Mouse (Mus musculus): ENCODE results near the gene Atf2. TPM values are rescaled to one million over a fixed set of nuclear protein-coding genes. Genes with fewer than 3 reads are reported as not detected.
"Not testable (repeated sequence)": the region's sequence is repeated elsewhere in the genome, so short reads cannot be mapped to it uniquely, and the experiment has no call there.

The Atf2 gene
- polyA plus RNA-seq, 1 experiment from 2014 or later, result 68.9 TPM

DNA sequence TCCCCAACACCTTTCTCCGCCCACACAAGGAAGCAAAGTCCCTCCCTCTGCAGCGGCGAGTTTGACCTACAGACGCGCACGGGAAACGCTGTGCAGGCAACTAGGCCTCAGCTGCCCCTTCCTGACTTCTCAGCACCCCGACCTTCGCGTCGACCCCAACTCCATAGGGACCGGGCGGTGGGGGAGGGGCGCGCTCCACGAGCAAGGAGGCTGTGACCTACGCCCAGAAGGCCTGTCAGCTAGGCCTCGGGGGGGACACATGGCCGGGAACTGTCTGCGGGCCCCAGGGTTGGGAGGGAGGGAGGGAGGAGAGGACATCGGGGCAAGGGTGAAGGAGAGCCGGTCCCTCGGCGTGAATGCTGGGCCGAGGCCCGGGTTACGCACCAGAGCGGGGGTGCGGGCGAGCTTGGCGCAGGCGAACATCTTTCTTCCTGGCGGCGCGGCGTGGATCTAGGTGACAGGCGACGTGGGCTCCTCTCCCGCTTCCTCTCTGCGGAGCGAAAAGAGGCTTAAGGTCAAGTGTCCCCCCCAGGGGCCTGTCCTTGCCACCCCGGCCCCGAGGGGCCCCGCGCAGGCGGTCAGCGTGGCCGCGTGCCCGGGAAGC is 18.2 kb upstream of the Atf2 start:
- peak overlapping the region; percentile 100 for H3K4me3 ChIP-seq
- H3K4me1 ChIP-seq, result peaks cover 11% of the 10 kb centered on the region; the same call in 1 of the 2 replicates
- H3K27me3 ChIP-seq, result no peaks in the 10 kb centered on the region
- under 1% methylated on average over 47 of the region's 50 CpGs for WGBS
- peak overlapping the region; percentile 67 for H3K4me2 ChIP-seq
- peaks cover 35% of the 10 kb centered on the region for H3K36me3 ChIP-seq
- peak overlapping the region; percentile 92 for H3K27ac ChIP-seq
- H3K9me3 ChIP-seq, result no peaks in the 10 kb centered on the region
- peak overlapping the region; percentile 100 for H3K9ac ChIP-seq
- ATAC-seq (ENCODE audit: borderline replicate concordance, extremely low read depth, low FRiP score, low TSS enrichment), result peak; percentile 49

DNA sequence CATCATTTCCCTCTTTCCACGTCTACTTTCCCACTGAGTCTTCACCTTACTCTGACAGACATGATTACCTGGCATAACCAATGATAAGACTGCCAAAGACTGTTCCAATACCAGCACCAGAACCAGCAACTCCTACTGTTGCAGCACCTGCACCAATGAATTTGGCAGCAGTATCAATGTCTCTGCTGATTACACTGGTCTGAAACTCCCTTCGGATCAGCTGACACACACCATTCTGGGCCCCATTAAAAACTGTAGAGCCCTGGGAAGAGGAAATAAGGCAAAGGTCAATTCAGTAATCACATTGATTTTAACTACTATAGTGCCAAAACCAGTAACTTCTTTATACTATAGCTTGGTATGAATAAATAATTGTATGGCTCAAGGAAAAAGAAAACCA is 16.7 kb upstream of the Atf2 start:
- WGBS, result 83% methylated on average over 2 of the region's 2 CpGs
- H3K4me1 ChIP-seq, result peaks cover 11% of the 10 kb centered on the region; the same call in 1 of the 2 replicates
- no peak overlapping the region for H3K4me2 ChIP-seq
- no peak overlapping the region for H3K4me3 ChIP-seq
- no peak overlapping the region for H3K9ac ChIP-seq
- ATAC-seq (ENCODE audit: borderline replicate concordance, extremely low read depth, low FRiP score, low TSS enrichment), result no peak
- peaks cover 35% of the 10 kb centered on the region for H3K36me3 ChIP-seq
- H3K27me3 ChIP-seq, result no peaks in the 10 kb centered on the region
- H3K27ac ChIP-seq, result no peak overlapping the region
- H3K9me3 ChIP-seq, result no peaks in the 10 kb centered on the region

DNA sequence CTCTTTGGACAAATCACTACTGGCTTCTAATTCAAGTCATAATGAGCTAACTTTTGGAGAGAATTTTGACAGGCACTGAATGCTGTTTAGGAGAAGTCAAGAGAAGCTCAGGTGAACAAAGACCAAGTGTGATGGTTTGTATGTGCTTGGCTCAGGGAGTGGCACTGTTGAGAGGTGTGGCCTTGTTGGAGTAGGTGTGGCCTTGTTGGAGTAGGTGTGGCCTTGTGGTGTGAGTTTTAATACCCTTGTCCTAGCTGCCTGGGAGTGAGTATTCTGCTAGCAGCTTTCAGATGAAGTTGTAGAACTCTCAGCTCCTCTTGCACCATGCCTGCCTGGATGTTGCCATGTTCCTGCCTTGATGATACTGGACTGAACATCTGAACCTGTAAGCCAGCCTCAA is 12.2 kb upstream of the Atf2 start:
- not testable (repeated sequence) for H3K4me1 ChIP-seq; H3K27ac ChIP-seq; H3K4me2 ChIP-seq; H3K9ac ChIP-seq; ATAC-seq (ENCODE audit: borderline replicate concordance, extremely low read depth, low FRiP score, low TSS enrichment); H3K9me3 ChIP-seq; H3K27me3 ChIP-seq; H3K4me3 ChIP-seq
- H3K36me3 ChIP-seq, result peaks cover 32% of the 10 kb centered on the region

DNA sequence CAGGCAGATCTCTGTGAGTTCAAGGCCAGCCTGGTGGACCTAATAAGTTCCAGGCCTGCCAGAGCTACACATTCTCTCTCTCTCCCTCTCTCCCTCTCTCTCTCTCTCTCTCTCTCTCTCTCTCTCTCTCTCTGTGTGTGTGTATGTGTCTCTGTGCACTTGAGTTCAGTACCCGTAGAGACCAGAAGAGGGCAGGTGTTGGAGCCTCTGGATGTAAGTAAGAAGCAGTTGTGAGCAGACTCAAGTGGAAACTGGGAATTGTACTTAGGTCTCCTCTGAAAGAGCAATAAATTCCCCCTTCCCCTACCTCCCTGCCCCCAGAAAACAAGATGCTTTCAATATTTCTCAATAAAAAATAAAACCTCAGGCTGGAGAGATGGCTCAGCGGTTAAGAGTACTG is 11.1 kb upstream of the Atf2 start:
- Histone ChIP-seq H3K9ac (no peak overlapping the region), H3K4me1 (no peaks in the 10 kb centered on the region), H3K9me3 (no peaks in the 10 kb centered on the region), H3K36me3 (peaks cover 24% of the 10 kb centered on the region), H3K27ac (no peak overlapping the region), H3K4me2 (no peak overlapping the region), H3K27me3 (no peaks in the 10 kb centered on the region), H3K4me3 (no peak overlapping the region)
- no peak for ATAC-seq (ENCODE audit: borderline replicate concordance, extremely low read depth, low FRiP score, low TSS enrichment)
- 90% methylated on average over 2 of the region's 2 CpGs for WGBS

DNA sequence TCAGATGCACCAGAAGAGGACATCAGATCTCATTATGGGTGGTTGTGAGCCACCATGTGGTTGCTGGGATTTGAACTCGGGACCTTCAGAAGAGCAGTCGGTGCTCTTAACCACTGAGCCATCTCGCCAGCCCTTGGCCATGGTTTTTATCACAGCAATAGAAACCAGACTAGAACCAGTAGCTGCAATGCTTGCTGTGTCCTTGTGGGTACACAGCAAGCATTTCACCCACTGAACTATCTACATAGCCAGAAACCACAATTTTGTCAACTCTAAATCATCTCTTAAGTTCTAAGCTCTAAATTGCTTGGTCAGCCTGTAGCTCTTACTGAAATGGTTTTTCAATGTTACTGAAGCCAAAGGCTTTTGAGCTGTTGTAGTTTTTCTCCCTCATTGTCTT is 9.9 kb upstream of the Atf2 start:
- not testable (repeated sequence) for H3K4me2 ChIP-seq; H3K9me3 ChIP-seq; H3K4me3 ChIP-seq; ATAC-seq (ENCODE audit: borderline replicate concordance, extremely low read depth, low FRiP score, low TSS enrichment); H3K27ac ChIP-seq; H3K27me3 ChIP-seq; H3K9ac ChIP-seq; H3K4me1 ChIP-seq
- peaks cover 12% of the 10 kb centered on the region for H3K36me3 ChIP-seq
- 96% methylated on average over 3 of the region's 3 CpGs for WGBS

DNA sequence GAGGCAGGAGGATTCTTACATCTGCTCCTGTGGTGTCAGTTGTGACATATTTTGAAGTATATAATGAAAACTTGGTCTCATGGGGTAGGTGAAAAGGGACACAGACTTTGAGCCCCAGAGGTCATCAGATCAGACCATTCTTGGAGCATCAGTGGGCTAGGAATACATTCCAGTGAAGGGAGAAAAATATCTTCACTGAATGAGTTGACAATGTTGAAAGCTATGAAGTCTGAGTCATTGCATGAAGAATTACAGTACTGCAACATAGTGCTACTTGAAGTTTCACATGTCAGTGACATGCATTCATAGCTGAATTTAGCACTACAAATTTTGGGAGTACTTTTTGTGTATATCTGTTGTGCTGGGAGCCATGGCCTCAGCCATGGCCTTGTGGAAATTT is 8.7 kb upstream of the Atf2 start:
- H3K9me3 ChIP-seq, result no peaks in the 10 kb centered on the region
- H3K9ac ChIP-seq, result no peak overlapping the region
- ATAC-seq (ENCODE audit: borderline replicate concordance, extremely low read depth, low FRiP score, low TSS enrichment), result no peak
- H3K27ac ChIP-seq, result no peak overlapping the region
- H3K4me3 ChIP-seq, result no peak overlapping the region
- no peaks in the 10 kb centered on the region for H3K4me1 ChIP-seq
- H3K4me2 ChIP-seq, result no peak overlapping the region
- H3K27me3 ChIP-seq, result no peaks in the 10 kb centered on the region
- 0 out of 2 replicates have a peak, but pooled peaks cover 2% of the 10 kb centered on the region for H3K36me3 ChIP-seq

DNA sequence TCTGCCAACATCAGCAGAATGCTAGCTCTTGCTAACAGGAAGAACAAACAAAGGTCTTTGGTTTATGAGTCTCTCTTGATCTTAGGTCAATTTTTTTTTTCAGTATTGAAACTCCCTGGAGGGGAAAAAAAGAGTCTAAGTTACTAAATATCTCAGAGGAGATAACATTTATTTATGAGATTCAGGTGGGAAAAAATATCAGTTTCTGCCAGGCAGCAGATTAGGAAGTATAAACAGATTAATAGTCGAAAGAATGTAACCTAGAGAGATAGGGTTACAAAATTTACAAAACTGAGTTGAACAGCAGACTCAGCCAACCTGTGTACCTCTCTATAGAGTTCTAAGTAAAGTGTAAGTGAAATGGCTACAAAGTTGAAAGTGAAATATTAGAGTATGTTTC is 7.9 kb upstream of the Atf2 start:
- Histone ChIP-seq H3K9me3 (no peaks in the 10 kb centered on the region), H3K9ac (no peak overlapping the region), H3K27me3 (no peaks in the 10 kb centered on the region), H3K4me2 (no peak overlapping the region), H3K36me3 (no peaks in the 10 kb centered on the region), H3K27ac (no peak overlapping the region), H3K4me3 (no peak overlapping the region), H3K4me1 (no peaks in the 10 kb centered on the region)
- 60% methylated on average over 1 of the region's 1 CpGs for WGBS
- no peak for ATAC-seq (ENCODE audit: borderline replicate concordance, extremely low read depth, low FRiP score, low TSS enrichment)

DNA sequence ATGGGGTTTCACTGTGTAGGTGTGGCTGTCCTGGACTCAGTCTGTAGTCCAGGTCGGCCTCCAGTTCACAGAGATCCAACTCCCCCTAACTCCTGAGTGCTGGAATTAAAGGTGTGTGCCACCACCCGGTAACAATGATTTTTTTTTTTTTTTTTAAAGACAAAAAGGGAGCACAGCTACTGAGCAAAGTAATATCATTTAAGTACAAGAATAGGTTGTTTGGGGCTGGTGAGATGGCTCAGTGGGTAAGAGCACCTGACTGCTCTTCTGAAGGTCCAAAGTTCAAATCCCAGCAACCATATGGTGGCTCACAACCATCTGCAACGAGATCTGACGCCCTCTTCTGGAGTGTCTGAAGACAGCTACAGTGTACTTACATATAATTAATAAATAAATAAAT is 4.5 kb upstream of the Atf2 start:
- H3K36me3 ChIP-seq; H3K4me1 ChIP-seq; H3K4me2 ChIP-seq; H3K27me3 ChIP-seq; H3K9me3 ChIP-seq; ATAC-seq (ENCODE audit: borderline replicate concordance, extremely low read depth, low FRiP score, low TSS enrichment); H3K9ac ChIP-seq; H3K4me3 ChIP-seq; H3K27ac ChIP-seq: not testable (repeated sequence)
- 66% methylated on average over 4 of the region's 4 CpGs for WGBS

DNA sequence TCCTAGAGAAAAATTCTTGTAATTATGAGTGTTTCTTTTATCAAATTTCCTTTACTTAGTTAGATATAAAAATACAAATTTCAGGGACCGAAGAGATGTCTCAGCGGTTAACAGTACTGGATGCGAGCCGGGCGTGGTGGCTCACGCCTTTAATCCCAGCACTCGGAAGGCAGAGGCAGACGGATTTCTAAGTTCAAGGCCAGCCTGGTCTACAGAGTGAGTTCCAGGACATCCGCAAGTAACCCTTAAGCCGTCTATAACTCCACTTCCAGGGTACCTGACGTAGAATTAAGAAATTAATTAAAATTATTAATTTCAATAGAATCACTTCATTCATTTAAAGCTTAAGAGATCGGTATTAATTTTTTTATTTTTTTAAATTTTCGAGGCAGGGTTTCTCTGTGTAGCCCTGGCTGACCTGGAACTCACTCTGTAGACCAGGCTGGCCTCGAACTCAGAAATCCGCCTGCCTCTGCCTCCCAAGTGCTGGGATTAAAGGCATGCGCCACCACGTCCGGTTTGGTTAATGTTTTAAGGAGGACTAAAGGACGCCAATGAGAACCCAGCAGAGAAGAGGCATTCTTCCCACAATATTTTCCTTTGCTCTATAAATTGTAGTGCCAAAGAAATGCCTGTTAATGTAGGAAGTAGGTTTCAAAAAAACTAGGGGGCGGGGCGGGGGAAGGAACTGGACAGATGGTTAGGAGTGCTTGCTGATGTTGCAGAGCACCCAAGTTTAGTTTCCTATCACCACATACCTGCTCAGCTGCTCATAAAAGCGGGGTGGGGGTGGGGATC is 1.2 kb upstream of the Atf2 start:
- peak overlapping the region; percentile 39; the same call in 1 of the 2 replicates for H3K9ac ChIP-seq
- peak overlapping the region; percentile 62 for H3K4me2 ChIP-seq
- peak overlapping the region; percentile 98 for H3K4me3 ChIP-seq
- WGBS, result 59% methylated on average over 22 of the region's 22 CpGs
- no peak for ATAC-seq (ENCODE audit: borderline replicate concordance, extremely low read depth, low FRiP score, low TSS enrichment)
- H3K9me3 ChIP-seq, result no peaks in the 10 kb centered on the region
- no peaks in the 10 kb centered on the region for H3K36me3 ChIP-seq
- peak overlapping the region; percentile 79; the same call in 1 of the 2 replicates for H3K27ac ChIP-seq
- H3K4me1 ChIP-seq, result peaks cover 11% of the 10 kb centered on the region
- no peaks in the 10 kb centered on the region for H3K27me3 ChIP-seq

DNA sequence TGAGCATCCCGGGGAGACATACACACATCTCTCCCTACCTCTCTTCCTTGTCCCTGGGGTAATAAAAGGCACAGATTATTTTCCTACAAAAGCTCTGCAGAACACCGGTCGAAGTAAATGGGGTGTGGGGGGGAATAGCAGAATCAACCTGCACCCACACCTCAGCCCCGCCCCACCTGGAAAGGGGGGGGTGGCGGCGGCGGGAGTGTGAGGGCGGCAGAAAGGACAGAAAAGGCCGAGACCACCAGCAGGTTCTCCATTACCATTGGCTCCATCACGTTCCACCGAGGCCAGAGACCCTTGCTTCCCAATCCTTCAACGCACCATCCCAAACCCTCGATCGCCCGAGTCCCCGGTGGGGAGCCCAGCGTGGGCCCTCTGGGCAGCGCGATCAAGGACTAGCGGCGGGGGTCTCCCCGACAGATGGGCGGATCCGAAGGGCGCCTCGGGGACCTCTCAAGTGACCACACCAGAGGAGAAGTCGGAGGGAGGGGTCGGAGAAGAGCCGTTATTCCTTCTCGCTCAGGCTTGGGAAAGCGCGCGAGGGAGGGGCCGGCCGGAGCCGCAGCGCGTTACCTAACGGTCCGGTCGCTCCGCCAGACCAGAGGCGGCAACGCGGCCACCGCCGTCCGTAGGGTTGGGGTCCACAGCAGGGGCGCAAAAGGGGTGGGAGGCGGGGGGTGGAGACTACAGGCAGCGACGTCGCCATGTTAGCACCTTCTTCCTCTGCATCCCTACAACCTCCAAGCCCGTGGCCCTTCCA is 557 bp downstream of the Atf2 start:
- peak overlapping the region; percentile 98 for H3K4me3 ChIP-seq
- peak overlapping the region; percentile 85 for H3K27ac ChIP-seq
- peak overlapping the region; percentile 97 for H3K9ac ChIP-seq
- peak overlapping the region; percentile 78 for H3K4me2 ChIP-seq
- no peaks in the 10 kb centered on the region for H3K27me3 ChIP-seq
- peaks cover 11% of the 10 kb centered on the region for H3K4me1 ChIP-seq
- WGBS, result under 1% methylated on average over 54 of the region's 54 CpGs
- H3K9me3 ChIP-seq, result no peaks in the 10 kb centered on the region
- no peaks in the 10 kb centered on the region for H3K36me3 ChIP-seq
- ATAC-seq (ENCODE audit: borderline replicate concordance, extremely low read depth, low FRiP score, low TSS enrichment), result no peak; the same call in 1 of the 2 replicates

DNA sequence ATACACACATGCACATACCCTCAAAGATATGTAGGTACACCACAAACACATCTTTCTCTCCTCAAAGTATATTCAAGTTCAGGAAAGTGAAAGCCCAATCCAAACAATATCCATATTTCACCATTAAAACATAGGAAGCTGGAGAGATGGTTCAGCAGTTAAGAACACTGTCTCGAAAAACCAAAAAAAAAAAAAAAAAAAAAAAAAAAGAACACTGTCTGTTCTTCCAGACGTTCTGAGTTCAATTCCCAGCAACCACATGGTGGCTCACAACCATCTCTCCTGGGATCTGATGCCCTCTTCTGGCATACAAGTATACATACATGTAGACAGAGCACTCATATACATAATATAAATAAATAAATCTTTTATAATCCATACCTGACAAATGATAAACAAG is 6.4 kb downstream of the Atf2 start:
- H3K9ac ChIP-seq, result no peak overlapping the region
- ATAC-seq (ENCODE audit: borderline replicate concordance, extremely low read depth, low FRiP score, low TSS enrichment), result no peak
- no peak overlapping the region for H3K27ac ChIP-seq
- 72% methylated on average over 2 of the region's 2 CpGs for WGBS
- H3K36me3 ChIP-seq, result no peaks in the 10 kb centered on the region
- H3K4me3 ChIP-seq, result no peak overlapping the region
- 0 out of 2 replicates have a peak, but pooled peaks cover 3% of the 10 kb centered on the region for H3K4me1 ChIP-seq
- H3K27me3 ChIP-seq, result no peaks in the 10 kb centered on the region
- no peak overlapping the region for H3K4me2 ChIP-seq
- no peaks in the 10 kb centered on the region for H3K9me3 ChIP-seq

DNA sequence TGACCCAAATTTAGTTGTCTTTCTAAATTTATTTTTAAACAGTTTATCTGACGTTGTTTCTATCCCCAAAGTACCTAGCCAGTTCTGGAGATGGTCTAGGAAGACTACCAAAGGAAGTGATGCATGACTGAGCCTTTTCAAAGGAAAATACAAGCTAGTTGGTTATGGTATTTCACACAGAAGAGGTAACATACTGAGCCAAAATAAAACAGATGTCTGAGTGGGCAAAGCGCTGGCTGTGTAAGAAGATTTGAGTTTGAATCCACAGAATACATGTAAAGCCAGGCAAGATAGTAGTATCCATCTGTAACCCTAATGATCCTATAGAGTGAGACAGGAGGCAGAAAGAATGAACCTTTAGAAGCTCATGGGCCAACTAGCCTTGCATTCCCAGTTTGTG is 14.5 kb downstream of the Atf2 start:
- Histone ChIP-seq H3K4me1 (no peaks in the 10 kb centered on the region), H3K27me3 (no peaks in the 10 kb centered on the region), H3K36me3 (peaks cover 11% of the 10 kb centered on the region; the same call in 1 of the 2 replicates), H3K9ac (no peak overlapping the region), H3K4me2 (no peak overlapping the region), H3K9me3 (no peaks in the 10 kb centered on the region), H3K4me3 (no peak overlapping the region), H3K27ac (no peak overlapping the region)
- WGBS, result 89% methylated on average over 2 of the region's 2 CpGs
- ATAC-seq (ENCODE audit: borderline replicate concordance, extremely low read depth, low FRiP score, low TSS enrichment), result no peak

All from lung, embryonic 15.5 days (tissue).